Mouse (Mus musculus) adrenal gland, postnatal 14 days (tissue): ENCODE data around the gene Gm20509. TPM values are rescaled to one million over a fixed set of nuclear protein-coding genes. Genes with fewer than 3 reads are reported as not detected.
A peak's percentile ranks its signal among the peaks of the same experiment; 100 is the strongest.
"Not testable (repeated sequence)": the region's sequence is repeated elsewhere in the genome, so short reads cannot be mapped to it uniquely, and the experiment has no call there.

Source experiments
- DNase-seq: peaks from one replicate; pipeline ENCODE4 v3.0.0; 2021; ENCODE audit warnings: mixed read lengths
- long read RNA-seq, 2 experiments: library from polyadenylated mRNA; stranded (forward); transcript quantifications; one replicate each; pipeline ENCODE4 v2.0.0; 2021
- total RNA-seq: library from RNA; stranded (reverse); gene quantifications from 2 replicates; pipeline ENCODE4 v1.2.3, GENCODE M21; 2021

The Gm20509 gene
- not detected in 2 replicates for total RNA-seq
- long read RNA-seq, experiment 1 = 0 reads
- long read RNA-seq, experiment 2 = 0 reads

- no peak for DNase-seq
These were observed at the start of gene Gm20509 for GRCm38 (mm10) chr9:73102181-73102580. Gm20509 (plus strand) TSS chr9:73102470.

DNA sequence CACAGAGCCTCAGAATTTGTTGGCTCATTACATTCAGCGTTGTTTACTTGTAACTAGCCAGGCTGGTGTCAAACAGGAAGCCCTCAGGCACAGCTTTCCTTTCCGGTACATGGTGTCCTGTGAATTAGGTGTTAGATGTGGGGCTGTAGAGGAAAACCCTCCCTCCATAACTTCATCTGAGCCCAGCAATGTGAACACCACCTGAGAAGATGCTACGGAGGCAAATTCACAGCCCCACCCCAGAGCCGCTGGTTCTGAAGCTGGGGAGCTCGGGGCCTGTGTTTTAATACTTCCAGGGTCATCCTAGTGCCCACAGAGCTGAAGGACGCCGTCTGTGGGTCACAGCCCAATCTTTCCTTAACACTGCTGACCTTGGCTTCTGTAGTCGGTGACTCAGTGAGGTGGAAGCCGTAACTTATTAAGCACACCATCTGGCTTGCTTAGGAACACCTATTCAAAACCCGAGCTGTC lies 46.8 kb upstream of the Gm20509 start:
- peak; percentile 65 for DNase-seq

DNA sequence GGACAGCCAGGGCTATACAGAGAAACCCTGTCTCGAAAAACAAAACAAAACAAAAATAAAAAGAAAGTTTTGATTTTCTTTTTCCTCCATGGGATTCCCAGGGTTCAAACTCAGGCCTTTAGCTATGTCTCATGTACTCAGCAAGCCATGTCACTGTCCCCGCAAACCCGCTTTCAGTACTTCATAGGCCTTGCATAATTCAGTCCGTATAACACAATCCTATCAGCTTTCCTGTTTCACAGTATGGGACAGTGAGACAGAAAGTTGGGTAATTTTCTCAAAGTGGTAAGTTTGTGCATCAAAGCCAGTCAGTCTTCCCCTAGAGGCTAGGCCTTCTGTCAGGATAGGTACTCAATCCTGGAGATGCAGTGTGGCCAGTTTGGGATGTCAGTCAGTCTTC lies 43.0 kb upstream of the Gm20509 start:
- DNase-seq = no peak

- peak; percentile 55 for DNase-seq
These were observed 38.5 kb upstream of the Gm20509 start for GRCm38 (mm10) chr9:73063621-73064290.

- DNase-seq = peak; percentile 20
These were observed 35.2 kb upstream of the Gm20509 start for GRCm38 (mm10) chr9:73067086-73067485.

DNA sequence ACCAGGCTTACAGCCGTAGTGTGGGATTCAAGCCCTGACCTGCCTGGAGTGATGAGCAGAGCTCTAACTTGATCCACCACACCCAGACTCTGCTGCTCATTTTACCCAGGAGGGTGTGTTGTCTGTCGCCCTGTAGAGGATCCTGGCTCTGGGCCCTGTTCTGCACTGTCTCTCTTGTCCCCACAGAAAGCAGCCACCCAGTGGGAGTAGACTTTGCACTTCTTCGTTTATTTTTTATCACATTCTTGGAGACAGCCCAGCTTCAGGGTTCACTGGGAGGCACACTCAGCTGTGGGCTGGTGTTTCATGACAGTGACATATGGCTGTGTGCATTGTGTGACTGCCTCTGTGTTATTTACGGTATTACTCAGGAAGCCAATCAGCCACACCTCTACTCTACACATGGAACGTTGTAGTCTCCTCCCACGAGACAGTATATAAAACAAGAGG lies 34.0 kb upstream of the Gm20509 start:
- no peak for DNase-seq

GRCm38 (mm10) chr9:73068688-73069087 lies 33.6 kb upstream of the Gm20509 start:
- DNase-seq = no peak

- DNase-seq = no peak
These were observed 31.2 kb upstream of the Gm20509 start for GRCm38 (mm10) chr9:73070971-73071659.

GRCm38 (mm10) chr9:73072426-73072825 lies 29.8 kb upstream of the Gm20509 start:
- DNase-seq = no peak

DNA sequence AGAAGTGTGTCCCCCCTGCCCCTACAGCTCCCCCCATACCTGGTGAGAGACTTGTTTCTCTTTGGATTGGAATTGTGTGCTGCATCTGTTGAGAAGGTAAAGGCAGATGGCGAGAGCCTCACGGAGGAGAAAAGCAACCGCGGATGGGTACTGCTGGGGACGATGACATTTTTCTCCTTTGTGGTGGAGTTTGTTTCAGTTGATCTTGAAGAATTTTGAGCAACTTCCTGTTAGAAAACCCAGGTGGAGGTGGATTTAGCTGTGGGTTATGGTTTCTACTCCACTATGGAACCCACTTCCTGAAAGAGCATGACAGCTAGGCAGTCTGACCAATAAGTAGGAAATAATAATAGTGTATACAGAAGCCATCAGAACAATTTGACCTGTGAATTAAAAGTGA lies 29.1 kb upstream of the Gm20509 start:
- DNase-seq = no peak

GRCm38 (mm10) chr9:73079349-73079748 lies 22.9 kb upstream of the Gm20509 start:
- not testable (repeated sequence) for DNase-seq

GRCm38 (mm10) chr9:73079801-73080325 lies 22.4 kb upstream of the Gm20509 start:
- no peak for DNase-seq

- no peak for DNase-seq
These were observed 19.8 kb upstream of the Gm20509 start for GRCm38 (mm10) chr9:73082291-73083000.

GRCm38 (mm10) chr9:73083956-73084355 lies 18.3 kb upstream of the Gm20509 start:
- DNase-seq = no peak

- DNase-seq = no peak
These were observed 16.4 kb upstream of the Gm20509 start for GRCm38 (mm10) chr9:73085845-73086244.

DNA sequence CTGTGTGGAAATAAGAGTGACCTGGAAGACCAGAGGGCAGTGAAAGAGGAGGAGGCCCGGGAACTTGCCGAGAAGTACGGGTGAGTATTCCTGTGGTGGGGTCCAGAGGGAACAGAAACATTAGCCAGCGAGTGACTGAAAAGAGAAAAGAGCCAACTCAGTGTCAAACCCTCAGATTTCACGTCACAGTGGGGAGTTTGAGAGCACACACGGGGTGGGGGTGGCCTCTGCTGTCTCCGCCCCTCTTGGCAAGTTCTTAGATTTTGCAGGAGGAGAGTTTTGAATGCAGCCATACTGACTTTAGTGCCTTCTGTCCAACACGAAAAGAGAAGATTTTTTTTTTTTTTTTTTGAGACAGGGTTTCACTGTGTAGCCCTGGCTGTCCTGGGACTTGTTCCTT lies 15.1 kb upstream of the Gm20509 start:
- DNase-seq = no peak

DNA sequence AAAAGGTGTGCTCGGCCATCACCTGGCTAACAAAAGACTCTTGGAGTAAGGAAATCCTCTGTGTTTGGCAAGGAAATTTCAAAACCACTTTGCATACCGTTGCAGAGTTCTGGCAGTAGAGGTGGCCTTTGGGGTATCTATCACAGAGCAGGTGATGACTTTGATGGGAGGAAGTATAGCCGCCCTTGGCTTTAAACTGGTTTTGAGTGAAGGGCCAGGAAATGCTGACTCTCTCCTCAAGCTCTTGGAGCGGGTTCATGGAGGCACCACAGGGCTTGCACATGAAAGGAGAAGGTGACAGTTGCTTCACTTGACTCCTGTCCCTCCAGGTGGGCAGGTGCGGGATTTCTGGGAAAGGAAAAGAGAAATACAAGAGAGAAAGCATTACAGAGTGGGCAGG lies 14.7 kb upstream of the Gm20509 start:
- no peak for DNase-seq

- no peak for DNase-seq
These were observed 12.9 kb upstream of the Gm20509 start for GRCm38 (mm10) chr9:73089222-73089920.

GRCm38 (mm10) chr9:73090121-73090520 lies 12.1 kb upstream of the Gm20509 start:
- DNase-seq = no peak

GRCm38 (mm10) chr9:73091747-73092146 lies 10.5 kb upstream of the Gm20509 start:
- peak; percentile 58 for DNase-seq

DNA sequence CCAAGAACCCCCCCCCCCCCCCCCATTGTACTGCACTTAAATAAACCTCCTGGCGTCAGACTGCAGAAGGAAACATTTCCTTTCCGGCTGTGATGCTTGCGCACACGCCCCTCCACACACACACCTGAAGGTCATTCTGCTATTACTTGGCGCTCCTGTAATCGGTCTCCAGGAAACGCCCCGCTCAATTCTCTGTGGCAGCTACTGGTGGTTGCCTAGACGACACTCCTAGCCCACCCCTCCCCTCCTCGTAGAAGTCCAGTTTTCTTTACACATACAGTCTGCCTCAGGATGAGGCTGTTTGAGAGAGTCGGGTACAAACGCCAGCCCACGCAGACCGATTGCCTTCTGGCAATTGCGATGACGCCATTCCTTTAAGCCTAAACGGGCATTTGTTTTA lies 7.7 kb upstream of the Gm20509 start:
- DNase-seq = no peak

GRCm38 (mm10) chr9:73097898-73098297 lies 4.4 kb upstream of the Gm20509 start:
- DNase-seq = no peak
